Mouse (Mus musculus): ENCODE data around the gene Gm49711.

GRCm38 (mm10) chr16:92215599-92216390 lies 157.7 kb downstream of the Gm49711 start:
- TF ChIP-seq CTCF (IDR thresholded peaks at IDR 0.05; ENCODE audit: low read depth) (no peak), EP300 (optimal IDR thresholded peaks at IDR 0.05) (no peak)
